Mouse (Mus musculus) heart, embryonic 15.5 days (tissue): ENCODE measurements around the gene Ptbp1. TPM values are rescaled to one million over a fixed set of nuclear protein-coding genes. Genes with fewer than 3 reads are reported as not detected.

Source experiments
- ATAC-seq: fragments of 200-750 bp; cut with Nextera tagmentation; replicated peaks from 2 replicates; pipeline ENCODE4 v1.8.0; 2017; ENCODE audit warnings: low read depth, moderate TSS enrichment; ENCODE audit not compliant: insufficient number of reproducible peaks, insufficient read depth, low FRiP score
- H3K27ac ChIP-seq: fragments of 300-500 bp; sonication (generic); 2 replicates; pipeline ENCODE4 v1.5.1; 2015; ENCODE audit warnings: mild to moderate bottlenecking, inconsistent platforms
- H3K27me3 ChIP-seq: fragments of 300-500 bp; sonication (generic); 2 replicates; pipeline ENCODE4 v1.6.1; 2015; ENCODE audit warnings: inconsistent platforms
- H3K36me3 ChIP-seq: fragments of 300-500 bp; sonication (generic); 2 replicates; pipeline ENCODE4 v1.6.1; 2015; ENCODE audit warnings: mild to moderate bottlenecking, inconsistent platforms
- H3K4me1 ChIP-seq: fragments of 300-500 bp; sonication (generic); replicated peaks from 2 replicates; pipeline ENCODE4 v1.6.1; 2015; ENCODE audit warnings: inconsistent platforms
- H3K4me2 ChIP-seq: fragments of 300-500 bp; sonication (generic); 2 replicates; pipeline ENCODE4 v1.6.1; 2015; ENCODE audit warnings: inconsistent platforms, mild to moderate bottlenecking, moderate library complexity
- H3K4me3 ChIP-seq: fragments of 300-500 bp; sonication (generic); 2 replicates; pipeline ENCODE4 v1.5.1; 2015; ENCODE audit warnings: mild to moderate bottlenecking, inconsistent platforms
- H3K9ac ChIP-seq: fragments of 300-500 bp; sonication (generic); 2 replicates; pipeline ENCODE4 v1.6.1; 2015; ENCODE audit warnings: mild to moderate bottlenecking, inconsistent platforms
- H3K9me3 ChIP-seq: fragments of 300-500 bp; sonication (generic); replicated peaks from 2 replicates; pipeline ENCODE4 v1.6.1; 2016; ENCODE audit warnings: inconsistent platforms
- WGBS: fragments of 180-500 bp; shearing (Covaris S2); methylation state at CpG from one replicate; pipeline ENCODE4 v1.1.7; 2015; ENCODE audit warnings: mixed read lengths; 5-methylcytosine and 5-hydroxymethylcytosine counted together
- polyA plus RNA-seq: library from polyadenylated mRNA; unstranded; fragments of >200 nt; fragmentation: Nextera tagmentation; extraction: Ambion mirVana; gene quantifications from 2 replicates; pipeline ENCODE4 v1.2.1, GENCODE M21; 2015

Ptbp1 gene
- polyA plus RNA-seq, 1 experiment from 2014 or later, result 89.6 TPM

GRCm38 (mm10) chr10:79834769-79835398, 19.3 kb upstream of the Ptbp1 start:
- Histone ChIP-seq H3K9ac (no peak overlapping the region), H3K27ac (no peak overlapping the region), H3K36me3 (no peaks in the 10 kb centered on the region), H3K27me3 (no peaks in the 10 kb centered on the region), H3K4me1 (peaks cover 3% of the 10 kb centered on the region; the same call in 1 of the 2 replicates), H3K4me3 (no peak overlapping the region), H3K4me2 (0 out of 2 replicates have a peak overlapping the region, but pooled peaks have one; percentile 29), H3K9me3 (no peaks in the 10 kb centered on the region)
- peak; percentile 36; the same call in 1 of the 2 replicates for ATAC-seq
- 14% methylated on average over 9 of the region's 9 CpGs for WGBS

GRCm38 (mm10) chr10:79836918-79837317, 17.3 kb upstream of the Ptbp1 start:
- no peaks in the 10 kb centered on the region for H3K9me3 ChIP-seq
- no peak for ATAC-seq
- 94% methylated on average over 3 of the region's 3 CpGs for WGBS
- H3K4me3 ChIP-seq, result no peak overlapping the region
- peaks cover 15% of the 10 kb centered on the region for H3K4me1 ChIP-seq
- H3K9ac ChIP-seq, result no peak overlapping the region
- H3K4me2 ChIP-seq, result no peak overlapping the region
- no peaks in the 10 kb centered on the region for H3K27me3 ChIP-seq
- H3K36me3 ChIP-seq, result no peaks in the 10 kb centered on the region
- no peak overlapping the region for H3K27ac ChIP-seq

GRCm38 (mm10) chr10:79838151-79838550, 16.1 kb upstream of the Ptbp1 start:
- WGBS, result 44% methylated on average over 2 of the region's 2 CpGs
- no peak for ATAC-seq
- H3K27ac ChIP-seq, result no peak overlapping the region

GRCm38 (mm10) chr10:79840091-79840490, 14.1 kb upstream of the Ptbp1 start:
- no peak overlapping the region for H3K9ac ChIP-seq
- no peaks in the 10 kb centered on the region for H3K27me3 ChIP-seq
- H3K4me3 ChIP-seq, result no peak overlapping the region
- H3K36me3 ChIP-seq, result no peaks in the 10 kb centered on the region
- peak overlapping the region; percentile 94 for H3K27ac ChIP-seq
- no peak for ATAC-seq
- H3K4me2 ChIP-seq, result peak overlapping the region; percentile 84
- no peaks in the 10 kb centered on the region for H3K9me3 ChIP-seq
- 87% methylated on average over 3 of the region's 3 CpGs for WGBS
- H3K4me1 ChIP-seq, result peaks cover 33% of the 10 kb centered on the region

More at GRCm38 (mm10) chr10:79838151-79838550, 16.1 kb upstream of the Ptbp1 start:
- no peaks in the 10 kb centered on the region for H3K36me3 ChIP-seq
- H3K4me2 ChIP-seq, result no peak overlapping the region
- H3K9me3 ChIP-seq, result no peaks in the 10 kb centered on the region
- peaks cover 27% of the 10 kb centered on the region for H3K4me1 ChIP-seq
- no peaks in the 10 kb centered on the region for H3K27me3 ChIP-seq
- no peak overlapping the region for H3K4me3 ChIP-seq
- no peak overlapping the region for H3K9ac ChIP-seq

- no peaks in the 10 kb centered on the region for H3K36me3 ChIP-seq
- H3K9me3 ChIP-seq, result no peaks in the 10 kb centered on the region
- under 1% methylated on average over 24 of the region's 24 CpGs for WGBS
- peaks cover 32% of the 10 kb centered on the region for H3K4me1 ChIP-seq
- peak; percentile 90 for ATAC-seq
- no peaks in the 10 kb centered on the region for H3K27me3 ChIP-seq
- peak overlapping the region; percentile 54 for H3K4me3 ChIP-seq
- peak overlapping the region; percentile 94 for H3K27ac ChIP-seq
- peak overlapping the region; percentile 84 for H3K4me2 ChIP-seq
- peak overlapping the region; percentile 57 for H3K9ac ChIP-seq
Observed at GRCm38 (mm10) chr10:79840644-79841551, 13.3 kb upstream of the Ptbp1 start.

- H3K4me2 ChIP-seq, result no peak overlapping the region
- no peaks in the 10 kb centered on the region for H3K36me3 ChIP-seq
- H3K27me3 ChIP-seq, result no peaks in the 10 kb centered on the region
- no peaks in the 10 kb centered on the region for H3K9me3 ChIP-seq
- peaks cover 32% of the 10 kb centered on the region for H3K4me1 ChIP-seq
- 66% methylated on average over 3 of the region's 3 CpGs for WGBS
- H3K9ac ChIP-seq, result no peak overlapping the region
- no peak overlapping the region for H3K4me3 ChIP-seq
- no peak for ATAC-seq
- H3K27ac ChIP-seq, result no peak overlapping the region
Observed at GRCm38 (mm10) chr10:79842322-79842721, 11.9 kb upstream of the Ptbp1 start.

GRCm38 (mm10) chr10:79843476-79843875, 10.8 kb upstream of the Ptbp1 start:
- WGBS, result 54% methylated on average over 6 of the region's 6 CpGs

GRCm38 (mm10) chr10:79846553-79846952, 7.7 kb upstream of the Ptbp1 start:
- ATAC-seq, result no peak
- H3K36me3 ChIP-seq, result no peaks in the 10 kb centered on the region
- peaks cover 27% of the 10 kb centered on the region for H3K4me1 ChIP-seq
- no peaks in the 10 kb centered on the region for H3K9me3 ChIP-seq
- no peak overlapping the region for H3K9ac ChIP-seq
- 53% methylated on average over 5 of the region's 5 CpGs for WGBS
- H3K4me3 ChIP-seq, result no peak overlapping the region
- H3K4me2 ChIP-seq, result no peak overlapping the region
- H3K27me3 ChIP-seq, result no peaks in the 10 kb centered on the region
- no peak overlapping the region for H3K27ac ChIP-seq

More at GRCm38 (mm10) chr10:79843476-79843875, 10.8 kb upstream of the Ptbp1 start:
- Histone ChIP-seq H3K27ac (no peak overlapping the region), H3K36me3 (no peaks in the 10 kb centered on the region), H3K27me3 (no peaks in the 10 kb centered on the region), H3K4me1 (peaks cover 32% of the 10 kb centered on the region), H3K4me2 (no peak overlapping the region), H3K4me3 (no peak overlapping the region), H3K9ac (no peak overlapping the region), H3K9me3 (no peaks in the 10 kb centered on the region)
- ATAC-seq, result no peak

- H3K27ac ChIP-seq, result peak overlapping the region; percentile 28; the same call in 1 of the 2 replicates
- H3K9me3 ChIP-seq, result no peaks in the 10 kb centered on the region
- H3K36me3 ChIP-seq, result no peaks in the 10 kb centered on the region
- no peaks in the 10 kb centered on the region for H3K27me3 ChIP-seq
- H3K9ac ChIP-seq, result no peak overlapping the region
- 67% methylated on average over 8 of the region's 8 CpGs for WGBS
- H3K4me2 ChIP-seq, result no peak overlapping the region
- H3K4me1 ChIP-seq, result peaks cover 27% of the 10 kb centered on the region
- H3K4me3 ChIP-seq, result no peak overlapping the region
- ATAC-seq, result no peak
Observed at GRCm38 (mm10) chr10:79849941-79850628, 4.1 kb upstream of the Ptbp1 start.

- peaks cover 4% of the 10 kb centered on the region; the same call in 1 of the 2 replicates for H3K36me3 ChIP-seq
- peak overlapping the region; percentile 84 for H3K4me2 ChIP-seq
- H3K27ac ChIP-seq, result peak overlapping the region; percentile 100
- H3K27me3 ChIP-seq, result no peaks in the 10 kb centered on the region
- ATAC-seq, result no peak
- no peak overlapping the region for H3K4me3 ChIP-seq
- H3K9ac ChIP-seq, result no peak overlapping the region; the same call in 1 of the 2 replicates
- 73% methylated on average over 3 of the region's 3 CpGs for WGBS
- no peaks in the 10 kb centered on the region for H3K9me3 ChIP-seq
- H3K4me1 ChIP-seq, result peaks cover 35% of the 10 kb centered on the region
Observed at GRCm38 (mm10) chr10:79851653-79852052, 2.6 kb upstream of the Ptbp1 start.
